Mouse (Mus musculus): ENCODE measurements at regions not wholly inside any gene's neighbourhood (a gene's known extent, or its start where the extent isn't known, plus 50 kb on each side); places are given as distances from the start of the nearest gene placed in this dataset.

- H3K36me3 ChIP-seq (replicated peaks): no peaks in the 10 kb centered on the region
- H3K27me3 ChIP-seq (ENCODE audit: insufficient read depth, low read length): peaks cover 2% of the 10 kb centered on the region; the same call in 1 of the 2 replicates
- DNase-seq (ENCODE audit: low spot score): no peak
- H3K4me1 ChIP-seq (ENCODE audit: insufficient read depth, low read depth, low read length): no peaks in the 10 kb centered on the region
- TF ChIP-seq POLR2AphosphoS5 (IDR thresholded peaks at IDR 0.05; ENCODE audit: insufficient replicate concordance, low read depth, low read length): no peak
- TF ChIP-seq GATA1 (IDR thresholded peaks at IDR 0.05; ENCODE audit: borderline replicate concordance, low read length): no peak
- TF ChIP-seq CTCF (IDR thresholded peaks at IDR 0.05; ENCODE audit: low read depth, low read length): no peak
- no peak for TF ChIP-seq TAL1 (conservative IDR thresholded peaks at IDR 0.05; ENCODE audit: low read depth, low read length)
- no peak for TF ChIP-seq GATA2 (IDR thresholded peaks at IDR 0.05; ENCODE audit: borderline replicate concordance, low read depth, low read length)
- H3K9me3 ChIP-seq (replicated peaks): no peaks in the 10 kb centered on the region
- no peak overlapping the region for H3K4me3 ChIP-seq (ENCODE audit: low read depth, low read length)
- no peak for ATAC-seq (ENCODE audit: extremely low read depth, insufficient number of reproducible peaks, low FRiP score, poor library complexity, severe bottlenecking)
These were observed 272.9 kb downstream of the Lnpk start for GRCm38 (mm10) chr2:74306301-74306700.

DNA sequence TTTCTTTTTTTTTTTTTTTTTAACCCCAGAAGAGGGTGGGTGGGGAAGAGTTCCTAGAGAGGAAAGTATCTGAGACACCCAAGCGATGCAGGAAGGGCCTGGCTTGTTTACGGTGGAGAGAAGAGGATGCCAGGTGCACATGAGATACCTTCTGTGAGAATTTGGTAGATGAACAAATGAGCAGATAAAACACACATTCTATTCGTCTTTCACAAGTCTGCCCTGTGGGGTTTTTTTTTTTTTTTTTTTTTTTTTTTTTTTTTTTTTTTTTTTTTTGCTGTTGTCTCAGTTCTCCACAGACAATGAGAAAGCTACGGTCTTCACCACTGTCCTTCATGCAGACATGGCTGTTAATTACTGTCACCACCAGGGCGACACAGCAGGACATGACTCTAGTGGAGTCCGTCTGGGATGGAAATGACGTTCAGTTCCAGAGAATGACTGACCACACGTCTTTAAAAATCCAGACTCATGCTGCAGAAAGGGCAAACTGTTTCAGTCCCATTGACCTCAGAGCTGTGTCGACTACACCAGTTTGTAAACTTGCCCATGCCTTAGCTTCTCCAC lies 278.3 kb downstream of the Lnpk start:
- no peaks in the 10 kb centered on the region for H3K4me1 ChIP-seq (ENCODE audit: insufficient read depth, low read depth, low read length)
- DNase-seq (ENCODE audit: low spot score): no peak

DNA sequence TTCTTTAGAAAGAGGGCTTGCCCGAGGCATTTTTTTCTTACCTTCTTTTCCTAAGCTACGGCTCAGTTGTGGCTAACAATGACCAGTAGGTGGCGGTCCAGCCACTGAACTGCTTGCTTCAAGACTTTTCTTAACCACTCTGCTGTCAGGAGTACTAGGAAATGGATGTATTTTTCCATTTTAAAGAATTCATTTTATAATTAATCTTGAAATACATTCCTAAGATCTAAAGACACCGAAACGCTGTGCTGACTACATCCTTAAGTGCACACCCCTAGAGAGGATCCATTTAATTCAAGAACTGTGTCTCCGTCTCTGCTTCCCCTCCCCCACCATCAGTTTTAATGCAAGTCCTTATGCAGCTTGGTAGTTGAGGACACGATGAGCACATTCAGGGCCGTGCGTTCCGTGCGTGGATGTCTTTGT lies 278.9 kb downstream of the Lnpk start:
- H3K9me3 ChIP-seq (replicated peaks): no peaks in the 10 kb centered on the region
- ATAC-seq (ENCODE audit: extremely low read depth, insufficient number of reproducible peaks, low FRiP score, poor library complexity, severe bottlenecking): no peak
- H3K4me3 ChIP-seq (ENCODE audit: low read depth, low read length): no peak overlapping the region
- no peaks in the 10 kb centered on the region; the same call in 1 of the 2 replicates for H3K27me3 ChIP-seq (ENCODE audit: insufficient read depth, low read length)
- no peak for TF ChIP-seq GATA2 (IDR thresholded peaks at IDR 0.05; ENCODE audit: borderline replicate concordance, low read depth, low read length)
- TF ChIP-seq CTCF (IDR thresholded peaks at IDR 0.05; ENCODE audit: low read depth, low read length): peak; percentile 5; the same call in 1 of the 2 replicates
- H3K36me3 ChIP-seq (replicated peaks): no peaks in the 10 kb centered on the region
- no peaks in the 10 kb centered on the region for H3K4me1 ChIP-seq (ENCODE audit: insufficient read depth, low read depth, low read length)
- no peak for DNase-seq (ENCODE audit: low spot score)

More for the DNA sequence above, 278.3 kb downstream of the Lnpk start:
- Histone ChIP-seq H3K4me3 (ENCODE audit: low read depth, low read length) (no peak overlapping the region), H3K9me3 (replicated peaks) (no peaks in the 10 kb centered on the region), H3K36me3 (replicated peaks) (no peaks in the 10 kb centered on the region), H3K27me3 (ENCODE audit: insufficient read depth, low read length) (no peaks in the 10 kb centered on the region; the same call in 1 of the 2 replicates)
- ATAC-seq (ENCODE audit: extremely low read depth, insufficient number of reproducible peaks, low FRiP score, poor library complexity, severe bottlenecking): no peak
- no peak for TF ChIP-seq GATA1 (IDR thresholded peaks at IDR 0.05; ENCODE audit: borderline replicate concordance, low read length)

DNA sequence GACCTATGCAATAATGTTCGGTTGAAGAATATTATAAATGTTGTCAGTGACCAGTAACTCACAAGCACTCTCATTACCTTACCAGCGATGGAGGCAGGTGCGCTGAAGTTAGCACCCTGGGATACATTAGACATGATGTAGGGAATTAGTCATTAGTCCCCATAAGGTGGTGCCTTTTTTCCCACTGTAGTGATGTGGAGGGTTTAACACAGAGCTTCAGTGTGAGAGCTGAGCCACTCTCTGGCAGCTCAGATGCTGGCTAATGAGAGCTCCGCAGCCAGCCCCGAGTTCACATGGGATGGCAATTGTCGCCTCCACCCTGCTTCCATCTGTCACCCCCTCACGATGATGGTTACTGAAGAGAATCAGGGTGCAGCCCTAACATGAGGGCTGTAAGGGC lies 286.6 kb downstream of the Lnpk start:
- Histone ChIP-seq H3K27me3 (ENCODE audit: insufficient read depth, low read length) (no peaks in the 10 kb centered on the region), H3K4me3 (ENCODE audit: low read depth, low read length) (no peak overlapping the region), H3K4me1 (ENCODE audit: insufficient read depth, low read depth, low read length) (no peaks in the 10 kb centered on the region), H3K36me3 (replicated peaks) (no peaks in the 10 kb centered on the region), H3K9me3 (replicated peaks) (no peaks in the 10 kb centered on the region)
- no peak for ATAC-seq (ENCODE audit: extremely low read depth, insufficient number of reproducible peaks, low FRiP score, poor library complexity, severe bottlenecking)
- no peak for DNase-seq (ENCODE audit: low spot score)
- TF ChIP-seq TAL1 (conservative IDR thresholded peaks at IDR 0.05; ENCODE audit: low read depth, low read length): no peak
- TF ChIP-seq GATA1 (IDR thresholded peaks at IDR 0.05; ENCODE audit: borderline replicate concordance, low read length): no peak
- no peak for TF ChIP-seq GATA2 (IDR thresholded peaks at IDR 0.05; ENCODE audit: borderline replicate concordance, low read depth, low read length)
- no peak for TF ChIP-seq POLR2AphosphoS5 (IDR thresholded peaks at IDR 0.05; ENCODE audit: insufficient replicate concordance, low read depth, low read length)
- TF ChIP-seq CTCF (IDR thresholded peaks at IDR 0.05; ENCODE audit: low read depth, low read length): no peak

DNA sequence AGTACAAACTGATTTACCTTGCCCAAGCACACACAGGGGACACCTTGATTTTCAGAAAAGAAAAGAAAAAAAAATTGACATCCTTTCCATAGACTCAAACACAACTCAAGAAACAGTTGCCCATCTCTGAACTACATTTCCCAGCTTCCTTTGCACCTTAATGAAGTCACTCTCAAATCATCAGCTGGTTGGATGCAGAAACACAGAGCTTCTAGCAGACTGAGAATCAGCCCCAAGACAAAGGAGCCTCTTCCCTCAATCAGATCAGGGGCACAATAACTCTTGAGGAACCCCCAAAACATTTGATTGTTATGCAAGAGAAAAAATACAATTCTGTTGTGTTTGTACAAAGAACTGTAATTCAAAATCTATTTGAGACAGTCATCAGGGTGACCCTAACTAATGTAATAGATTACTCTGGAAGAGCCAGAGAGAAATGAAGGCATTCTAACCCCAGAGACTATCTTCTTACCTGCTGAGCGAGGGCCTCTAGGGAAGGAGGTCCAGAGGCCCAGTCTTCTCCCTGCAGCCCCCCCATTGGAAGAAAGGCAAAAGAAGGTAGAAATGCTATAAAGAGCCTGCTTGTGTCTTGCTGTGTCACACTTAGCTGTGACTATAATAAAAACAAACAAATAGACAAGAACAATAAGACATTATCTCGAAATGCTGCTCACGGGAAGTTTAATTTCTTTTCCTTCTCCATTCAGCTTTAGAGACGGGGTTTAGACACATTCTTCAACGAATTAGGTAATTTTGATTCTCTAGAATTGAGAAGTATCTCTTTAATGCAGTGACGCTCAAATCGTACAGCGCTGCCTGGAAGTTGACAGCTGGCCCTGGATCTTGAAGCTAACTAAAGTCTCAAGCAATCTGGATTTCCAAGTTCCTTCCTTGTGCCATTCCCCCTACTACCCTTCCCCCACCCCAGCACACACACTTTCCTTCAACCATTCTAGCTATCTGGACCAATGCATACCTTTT lies 287.5 kb downstream of the Lnpk start:
- Histone ChIP-seq H3K27me3 (ENCODE audit: insufficient read depth, low read length) (no peaks in the 10 kb centered on the region), H3K36me3 (replicated peaks) (no peaks in the 10 kb centered on the region), H3K4me1 (ENCODE audit: insufficient read depth, low read depth, low read length) (no peaks in the 10 kb centered on the region), H3K9me3 (replicated peaks) (no peaks in the 10 kb centered on the region), H3K4me3 (ENCODE audit: low read depth, low read length) (no peak overlapping the region)
- TF ChIP-seq CTCF (IDR thresholded peaks at IDR 0.05; ENCODE audit: low read depth, low read length): no peak
- no peak for TF ChIP-seq POLR2AphosphoS5 (IDR thresholded peaks at IDR 0.05; ENCODE audit: insufficient replicate concordance, low read depth, low read length)
- TF ChIP-seq TAL1 (conservative IDR thresholded peaks at IDR 0.05; ENCODE audit: low read depth, low read length): no peak
- no peak for TF ChIP-seq GATA2 (IDR thresholded peaks at IDR 0.05; ENCODE audit: borderline replicate concordance, low read depth, low read length)
- TF ChIP-seq GATA1 (IDR thresholded peaks at IDR 0.05; ENCODE audit: borderline replicate concordance, low read length): no peak
- ATAC-seq (ENCODE audit: extremely low read depth, insufficient number of reproducible peaks, low FRiP score, poor library complexity, severe bottlenecking): no peak
- DNase-seq (ENCODE audit: low spot score): no peak

GRCm38 (mm10) chr2:74285624-74286023 lies 293.6 kb downstream of the Lnpk start:
- Histone ChIP-seq H3K4me1 (ENCODE audit: insufficient read depth, low read depth, low read length) (no peaks in the 10 kb centered on the region), H3K36me3 (replicated peaks) (no peaks in the 10 kb centered on the region), H3K4me3 (ENCODE audit: low read depth, low read length) (no peak overlapping the region), H3K9me3 (replicated peaks) (no peaks in the 10 kb centered on the region), H3K27me3 (ENCODE audit: insufficient read depth, low read length) (no peaks in the 10 kb centered on the region; the same call in 1 of the 2 replicates)
- TF ChIP-seq TAL1 (conservative IDR thresholded peaks at IDR 0.05; ENCODE audit: low read depth, low read length): no peak
- TF ChIP-seq CTCF (IDR thresholded peaks at IDR 0.05; ENCODE audit: low read depth, low read length): no peak
- no peak for TF ChIP-seq POLR2AphosphoS5 (IDR thresholded peaks at IDR 0.05; ENCODE audit: insufficient replicate concordance, low read depth, low read length)
- TF ChIP-seq GATA1 (IDR thresholded peaks at IDR 0.05; ENCODE audit: borderline replicate concordance, low read length): no peak
- no peak for TF ChIP-seq GATA2 (IDR thresholded peaks at IDR 0.05; ENCODE audit: borderline replicate concordance, low read depth, low read length)
- ATAC-seq (ENCODE audit: extremely low read depth, insufficient number of reproducible peaks, low FRiP score, poor library complexity, severe bottlenecking) (no peak), DNase-seq (ENCODE audit: low spot score) (no peak)
